Mouse (Mus musculus) heart, adult 9 months (tissue): ENCODE data around the gene Tenm2.

Experiments used
- DNase-seq, 2 experiments: peaks; one replicate each; pipeline ENCODE4 v3.0.0; 2022; ENCODE audit warnings: low spot score in 2 of 2

The Tenm2 gene

GRCm38 (mm10) chr11:36053457-36053856 lies 1182.3 kb downstream of the Tenm2 start:
- DNase-seq = no peak

DNA sequence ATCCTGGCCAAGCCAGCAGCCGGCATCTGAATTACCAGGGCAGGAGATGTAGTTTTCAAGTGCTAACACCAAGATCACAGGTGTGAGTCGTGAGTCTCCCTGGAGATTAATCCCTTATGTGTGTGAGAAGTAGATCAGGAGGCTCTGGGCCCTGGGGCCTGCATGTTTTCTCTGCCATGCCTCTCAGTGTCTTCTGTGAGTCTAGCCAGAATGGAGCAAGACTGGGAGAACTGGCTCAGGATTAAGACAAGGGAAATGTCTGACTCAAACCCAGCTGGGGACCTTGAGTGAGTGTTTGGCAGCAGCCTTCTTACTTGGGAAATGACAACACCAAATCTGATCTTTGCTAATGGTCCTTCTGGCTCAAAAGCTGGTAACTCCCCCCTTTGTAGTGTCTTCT lies 1183.2 kb downstream of the Tenm2 start:
- no peak for DNase-seq

DNA sequence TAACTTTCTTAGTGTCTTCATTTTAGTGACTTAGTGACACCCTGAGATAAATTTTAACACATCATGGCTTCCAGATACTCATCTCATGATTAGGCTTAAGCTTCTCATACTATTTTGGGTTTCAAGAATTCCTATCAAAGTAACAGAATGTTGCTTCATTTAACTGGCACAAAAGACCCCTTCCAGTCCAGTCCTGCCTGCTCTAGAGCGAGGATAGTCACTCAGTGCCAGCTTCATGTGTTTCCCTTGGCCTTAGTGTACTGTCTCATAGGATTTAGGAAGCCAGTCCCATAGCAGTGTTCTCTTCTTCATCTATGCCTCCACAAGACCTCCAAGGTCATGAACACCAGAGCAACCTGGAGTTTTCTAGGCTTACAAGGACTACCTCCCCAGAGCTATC lies 1183.7 kb downstream of the Tenm2 start:
- DNase-seq = no peak

GRCm38 (mm10) chr11:36049547-36049946 lies 1186.2 kb downstream of the Tenm2 start:
- no peak for DNase-seq

- peak in 1 of 2 experiments; percentile 39 for DNase-seq
These were observed 1190.0 kb downstream of the Tenm2 start for GRCm38 (mm10) chr11:36045681-36046276.

GRCm38 (mm10) chr11:36041411-36041810 lies 1194.4 kb downstream of the Tenm2 start:
- DNase-seq = no peak

- DNase-seq = peak in 1 of 2 experiments; percentile 54
These were observed 1195.1 kb downstream of the Tenm2 start for GRCm38 (mm10) chr11:36040508-36041233.

DNA sequence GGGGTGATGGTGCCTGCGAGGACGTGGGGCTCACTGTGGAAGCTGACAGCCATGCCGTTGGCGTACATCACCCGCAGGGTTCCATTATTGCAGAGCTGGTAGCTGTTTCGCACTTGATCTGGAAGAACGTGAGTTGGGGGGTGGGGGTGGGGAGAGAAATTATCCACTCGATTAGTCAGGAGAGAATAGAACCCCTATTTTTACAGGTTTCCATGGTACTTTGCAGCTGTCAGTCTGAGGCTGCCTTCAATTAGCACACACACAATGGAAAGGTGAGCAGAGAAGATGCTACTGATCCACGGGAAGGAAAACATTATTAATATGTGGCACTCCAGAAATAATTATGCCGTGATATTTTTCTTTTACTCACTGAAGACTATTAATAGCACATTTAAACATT lies 1195.9 kb downstream of the Tenm2 start:
- DNase-seq = no peak

- DNase-seq = no peak
These were observed 1197.4 kb downstream of the Tenm2 start for GRCm38 (mm10) chr11:36038386-36038785.

DNA sequence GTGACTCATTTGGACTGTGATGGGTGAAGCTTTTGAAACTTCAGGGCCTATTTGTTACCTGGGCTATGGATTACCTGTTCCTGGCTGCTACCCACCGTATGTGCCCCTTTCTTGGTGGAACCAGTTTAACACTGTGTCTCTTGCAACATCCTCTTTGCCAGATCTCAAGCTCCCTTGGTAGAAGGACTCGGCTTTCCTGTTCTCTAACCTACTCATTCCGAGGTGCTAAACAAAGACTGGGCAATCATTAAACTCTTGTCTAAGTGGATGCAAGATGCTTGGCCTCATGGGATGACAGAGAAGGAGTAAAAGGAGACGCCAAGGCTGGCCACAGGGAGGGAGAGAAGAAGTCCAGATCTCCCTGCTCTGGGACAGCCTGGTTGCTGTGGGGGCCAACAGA lies 1198.5 kb downstream of the Tenm2 start:
- DNase-seq = no peak

DNA sequence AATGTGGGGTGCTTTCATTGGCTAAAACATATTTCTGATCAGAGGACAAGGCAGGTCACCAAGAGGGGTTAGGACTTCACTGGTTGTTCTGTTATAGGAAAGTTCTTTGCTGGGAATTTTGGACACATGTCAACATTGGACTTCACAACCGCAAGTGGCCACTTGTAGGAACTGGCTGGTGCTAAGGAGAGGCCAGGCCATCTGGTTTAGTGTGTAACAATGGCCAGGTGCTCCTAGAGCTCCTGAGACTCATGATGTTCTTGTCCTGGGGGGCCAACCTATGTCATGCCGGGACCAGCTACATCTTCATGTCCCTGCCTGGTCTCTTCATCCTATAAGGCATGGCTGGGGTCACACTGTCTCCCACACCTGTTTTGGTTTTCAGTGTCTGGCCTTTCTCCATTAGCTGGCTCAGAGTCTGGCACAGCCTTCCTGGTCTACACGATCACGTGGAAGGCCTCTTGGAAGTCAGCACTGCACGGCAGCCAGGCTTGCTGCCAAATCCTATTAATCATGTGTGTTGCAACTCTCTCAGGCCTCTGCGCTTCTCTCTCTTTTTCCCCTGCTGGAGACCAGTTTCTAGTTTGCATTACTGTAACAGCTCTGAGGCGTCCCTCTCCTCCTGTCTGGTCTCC lies 1199.6 kb downstream of the Tenm2 start:
- peak; percentile 83 to 89 for DNase-seq

DNA sequence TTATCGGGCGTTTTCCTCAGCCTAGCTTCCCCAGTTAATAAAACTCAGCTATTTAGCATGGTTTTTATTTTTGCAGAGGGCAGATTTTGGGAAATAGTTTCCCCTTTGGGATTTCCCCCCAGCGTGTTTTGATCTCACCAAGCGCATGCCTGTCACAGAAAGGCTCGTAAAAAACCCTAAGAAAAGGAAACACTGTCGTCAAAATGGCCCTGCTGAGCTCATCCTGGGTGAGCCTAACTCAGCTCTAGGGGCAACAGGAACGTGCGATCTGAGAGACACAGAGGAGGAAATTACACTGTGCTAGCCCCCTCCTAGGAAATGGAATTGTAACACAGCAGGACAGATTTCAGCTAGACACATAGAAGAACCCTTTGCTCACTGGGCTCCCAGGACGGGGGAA lies 1204.0 kb downstream of the Tenm2 start:
- DNase-seq = no peak

DNA sequence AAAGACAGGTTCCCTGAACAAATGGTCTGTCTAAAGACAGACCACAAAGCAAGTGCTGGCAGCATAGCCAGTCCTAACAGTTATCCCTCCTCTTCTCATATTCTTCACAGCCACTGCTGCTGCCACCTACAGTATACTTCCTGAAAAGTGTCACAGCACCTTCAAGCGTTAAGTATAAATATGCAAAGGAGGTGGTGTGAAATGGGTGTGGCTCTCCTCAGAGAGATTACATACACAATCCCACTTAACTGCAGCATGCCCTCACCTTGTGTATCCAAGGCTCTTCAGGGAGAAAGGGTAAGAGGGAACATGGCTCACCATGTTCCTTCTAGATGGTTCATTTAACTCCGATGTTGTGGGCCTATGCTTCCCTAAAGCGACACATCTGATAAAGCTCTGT lies 1215.8 kb downstream of the Tenm2 start:
- DNase-seq = no peak

GRCm38 (mm10) chr11:36013179-36013578 lies 1222.6 kb downstream of the Tenm2 start:
- DNase-seq = no peak

DNA sequence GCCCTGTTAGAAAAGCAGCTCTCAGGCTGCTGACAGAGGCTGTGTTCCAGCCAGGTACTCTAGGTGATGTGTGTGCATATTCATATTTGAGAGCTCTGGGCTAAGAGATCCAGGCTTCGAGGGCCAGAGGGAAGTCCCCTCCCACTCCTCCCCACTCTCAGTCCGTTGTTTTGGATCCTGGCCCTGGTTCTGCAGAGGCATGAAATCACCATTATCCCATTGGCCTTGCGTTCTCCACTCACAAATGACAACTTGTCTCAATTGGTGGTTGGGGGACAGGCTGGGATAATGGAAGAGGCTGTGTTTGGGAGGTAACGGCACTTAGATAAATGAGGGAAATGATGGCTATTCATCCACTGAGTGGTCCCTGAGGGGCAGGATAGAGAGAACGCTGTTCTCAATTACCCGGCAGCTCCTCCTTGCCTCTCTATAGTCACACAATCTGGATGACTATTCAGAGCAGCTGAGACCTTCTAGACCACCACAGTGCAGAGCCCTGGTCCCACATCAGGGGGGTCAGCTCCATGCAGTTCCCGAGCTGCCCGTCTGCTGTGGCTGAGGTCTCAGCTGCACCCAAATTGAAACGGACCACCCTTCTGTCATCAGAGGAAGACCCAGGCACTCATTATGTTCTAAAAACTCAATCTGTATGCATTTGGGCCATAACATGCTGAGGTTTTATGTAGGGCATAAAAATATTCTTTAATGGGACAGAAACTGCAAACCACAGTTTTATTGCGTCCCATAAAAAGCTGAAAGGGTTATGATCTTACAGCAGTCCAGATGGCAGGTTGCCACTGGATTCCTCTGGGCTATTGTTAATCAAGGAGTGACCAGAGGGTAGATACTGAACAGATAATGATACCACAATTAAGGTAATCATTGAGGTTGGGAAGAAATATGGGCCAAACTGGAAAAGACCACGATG lies 1226.2 kb downstream of the Tenm2 start:
- DNase-seq = no peak

DNA sequence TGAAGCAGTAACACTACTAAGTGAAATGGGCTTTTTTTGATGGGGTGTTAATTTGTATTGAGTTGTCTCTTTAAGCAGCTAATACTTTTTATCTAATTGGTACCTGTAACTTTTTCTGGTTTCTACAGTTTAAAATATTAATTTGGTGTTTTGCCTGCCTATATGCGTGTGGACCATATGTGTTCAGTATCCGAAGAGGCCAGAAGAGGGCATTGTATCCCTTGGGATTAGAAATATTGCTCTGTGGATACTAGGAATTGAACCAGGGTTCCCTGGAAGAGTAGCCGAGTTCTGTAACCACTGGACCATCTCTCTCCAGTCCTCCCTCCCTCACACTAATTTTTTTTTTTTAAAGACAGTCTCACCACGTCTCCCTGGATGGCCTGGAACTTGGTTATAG lies 1232.9 kb downstream of the Tenm2 start:
- DNase-seq = no peak

DNA sequence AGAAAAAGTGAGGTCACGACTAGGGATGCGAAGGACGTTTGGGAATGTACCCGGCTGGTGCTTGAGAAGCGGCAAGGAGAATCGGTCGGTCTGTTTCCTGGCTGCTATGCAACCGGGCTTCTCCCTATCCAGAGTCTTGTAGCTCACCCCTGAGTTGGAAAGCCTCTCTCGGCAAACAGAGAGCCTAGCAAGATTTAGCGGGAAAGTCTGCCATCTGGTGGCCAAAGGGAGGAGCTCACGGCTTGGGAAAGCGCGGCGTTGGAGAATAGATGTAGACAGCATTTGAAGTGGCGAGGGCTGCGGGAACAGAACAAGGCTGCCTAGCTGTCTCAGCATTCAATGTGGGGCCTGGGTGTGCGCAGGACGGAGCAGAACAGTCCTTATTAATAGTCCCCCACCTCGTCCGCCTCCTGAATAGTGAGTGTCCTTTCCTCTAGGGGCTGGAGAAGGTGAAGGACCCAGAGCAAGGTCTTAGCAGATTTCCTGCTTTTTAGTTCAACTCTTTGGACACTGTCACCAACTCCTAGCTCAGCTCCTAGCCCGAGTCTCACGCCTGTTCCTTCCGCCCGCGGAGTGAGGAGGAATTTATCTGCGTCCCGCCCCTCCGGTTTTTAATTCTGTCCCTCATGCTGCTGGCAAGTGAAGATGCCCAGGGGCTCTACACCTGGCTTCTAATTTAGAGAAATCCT lies 1234.3 kb downstream of the Tenm2 start:
- DNase-seq = peak; percentile 45 to 78

GRCm38 (mm10) chr11:36000585-36001281 lies 1235.0 kb downstream of the Tenm2 start:
- DNase-seq = no peak

- DNase-seq = no peak
These were observed 1235.7 kb downstream of the Tenm2 start for GRCm38 (mm10) chr11:36000038-36000437.

DNA sequence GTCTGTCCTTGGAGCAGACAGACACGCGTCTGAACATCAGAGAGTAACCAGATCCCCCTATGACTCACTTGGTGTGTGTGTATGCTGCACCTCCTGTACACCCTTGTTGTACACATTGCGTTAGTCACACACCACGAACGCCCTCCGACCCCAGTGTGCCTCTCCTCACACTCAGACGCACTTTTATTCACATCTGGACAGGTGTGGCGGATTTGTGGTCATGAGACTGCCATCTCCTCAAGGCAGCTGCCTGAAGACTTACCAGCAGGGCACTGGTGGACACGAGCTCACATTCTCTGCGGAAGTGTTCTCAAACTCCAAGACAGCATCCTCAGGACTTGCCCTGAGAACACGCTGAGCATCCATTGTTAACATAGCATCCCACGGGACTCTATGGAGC lies 1237.7 kb downstream of the Tenm2 start:
- DNase-seq = no peak

GRCm38 (mm10) chr11:35995310-35995709 lies 1240.5 kb downstream of the Tenm2 start:
- DNase-seq = no peak
